Mouse (Mus musculus): ENCODE measurements at regions not wholly inside any gene's neighbourhood (a gene's known extent, or its start where the extent isn't known, plus 50 kb on each side); places are given as distances from the start of the nearest gene placed in this dataset.

GRCm38 (mm10) chr8:87230096-87230495, 242.3 kb downstream of the Cbln1 start:
- Histone ChIP-seq H3K36me3 (no peaks in the 10 kb centered on the region), H3K4me2 (no peak overlapping the region), H3K27me3 (no peaks in the 10 kb centered on the region), H3K9me3 (replicated peaks) (no peaks in the 10 kb centered on the region), H3K9ac (no peak overlapping the region), H3K4me1 (replicated peaks) (no peaks in the 10 kb centered on the region), H3K27ac (no peak overlapping the region), H3K4me3 (no peak overlapping the region)
- ATAC-seq (replicated peaks; ENCODE audit: insufficient number of reproducible peaks, insufficient read depth, low FRiP score, low read depth): no peak
- WGBS: 81% methylated on average over 4 of the region's 4 CpGs

- H3K27me3 ChIP-seq: no peaks in the 10 kb centered on the region
- H3K27ac ChIP-seq: no peak overlapping the region
- no peak overlapping the region for H3K4me3 ChIP-seq
- H3K9me3 ChIP-seq (replicated peaks): no peaks in the 10 kb centered on the region
- no peak for ATAC-seq (replicated peaks; ENCODE audit: insufficient number of reproducible peaks, insufficient read depth, low FRiP score, low read depth)
- no peak overlapping the region for H3K4me2 ChIP-seq
- 82% methylated on average over 6 of the region's 6 CpGs for WGBS
- no peaks in the 10 kb centered on the region for H3K4me1 ChIP-seq (replicated peaks)
- no peaks in the 10 kb centered on the region for H3K36me3 ChIP-seq
- H3K9ac ChIP-seq: no peak overlapping the region
These were observed 243.2 kb downstream of the Cbln1 start for GRCm38 (mm10) chr8:87229182-87229581.

- no peaks in the 10 kb centered on the region for H3K4me1 ChIP-seq (replicated peaks)
- no peak overlapping the region for H3K9ac ChIP-seq
- H3K9me3 ChIP-seq (replicated peaks): no peaks in the 10 kb centered on the region
- H3K4me2 ChIP-seq: no peak overlapping the region
- H3K27me3 ChIP-seq: no peaks in the 10 kb centered on the region
- H3K36me3 ChIP-seq: no peaks in the 10 kb centered on the region
- no peak overlapping the region for H3K4me3 ChIP-seq
- no peak for ATAC-seq (replicated peaks; ENCODE audit: insufficient number of reproducible peaks, insufficient read depth, low FRiP score, low read depth)
- H3K27ac ChIP-seq: no peak overlapping the region
- WGBS: 82% methylated on average over 6 of the region's 6 CpGs
These were observed 243.6 kb downstream of the Cbln1 start for GRCm38 (mm10) chr8:87228777-87229176.

- Histone ChIP-seq H3K4me1 (replicated peaks) (no peaks in the 10 kb centered on the region), H3K4me2 (no peak overlapping the region), H3K27me3 (no peaks in the 10 kb centered on the region), H3K4me3 (no peak overlapping the region), H3K9ac (no peak overlapping the region), H3K36me3 (no peaks in the 10 kb centered on the region), H3K27ac (no peak overlapping the region), H3K9me3 (replicated peaks) (no peaks in the 10 kb centered on the region)
- 65% methylated on average over 11 of the region's 11 CpGs for WGBS
- ATAC-seq (replicated peaks; ENCODE audit: insufficient number of reproducible peaks, insufficient read depth, low FRiP score, low read depth): no peak
These were observed 246.6 kb downstream of the Cbln1 start for GRCm38 (mm10) chr8:87225504-87226425.

- Histone ChIP-seq H3K36me3 (no peaks in the 10 kb centered on the region), H3K9ac (no peak overlapping the region), H3K27ac (no peak overlapping the region), H3K4me3 (no peak overlapping the region), H3K4me2 (no peak overlapping the region), H3K27me3 (peaks cover 18% of the 10 kb centered on the region), H3K9me3 (replicated peaks) (no peaks in the 10 kb centered on the region), H3K4me1 (replicated peaks) (no peaks in the 10 kb centered on the region)
- WGBS: 70% methylated on average over 6 of the region's 6 CpGs
- no peak for ATAC-seq (replicated peaks; ENCODE audit: insufficient number of reproducible peaks, insufficient read depth, low FRiP score, low read depth)
These were observed 251.8 kb downstream of the Cbln1 start for GRCm38 (mm10) chr8:87220581-87220980.

GRCm38 (mm10) chr8:87218956-87219482, 253.4 kb downstream of the Cbln1 start:
- Histone ChIP-seq H3K4me1 (replicated peaks) (no peaks in the 10 kb centered on the region), H3K9me3 (replicated peaks) (no peaks in the 10 kb centered on the region), H3K27ac (no peak overlapping the region), H3K9ac (no peak overlapping the region), H3K4me3 (no peak overlapping the region), H3K27me3 (peaks cover 18% of the 10 kb centered on the region), H3K36me3 (no peaks in the 10 kb centered on the region), H3K4me2 (no peak overlapping the region)
- no peak for ATAC-seq (replicated peaks; ENCODE audit: insufficient number of reproducible peaks, insufficient read depth, low FRiP score, low read depth)
- 17% methylated on average over 6 of the region's 6 CpGs for WGBS

- no peak overlapping the region for H3K4me2 ChIP-seq
- H3K36me3 ChIP-seq: no peaks in the 10 kb centered on the region
- ATAC-seq (replicated peaks; ENCODE audit: insufficient number of reproducible peaks, insufficient read depth, low FRiP score, low read depth): no peak
- no peaks in the 10 kb centered on the region for H3K4me1 ChIP-seq (replicated peaks)
- no peaks in the 10 kb centered on the region for H3K9me3 ChIP-seq (replicated peaks)
- no peak overlapping the region for H3K4me3 ChIP-seq
- peaks cover 16% of the 10 kb centered on the region for H3K27me3 ChIP-seq
- no peak overlapping the region for H3K27ac ChIP-seq
- no peak overlapping the region for H3K9ac ChIP-seq
- WGBS: 78% methylated on average over 10 of the region's 10 CpGs
These were observed 257.4 kb downstream of the Cbln1 start for GRCm38 (mm10) chr8:87214962-87215361.

GRCm38 (mm10) chr8:87210546-87210945, 261.9 kb downstream of the Cbln1 start:
- Histone ChIP-seq H3K9me3 (replicated peaks) (no peaks in the 10 kb centered on the region), H3K4me1 (replicated peaks) (no peaks in the 10 kb centered on the region), H3K9ac (no peak overlapping the region), H3K4me2 (no peak overlapping the region), H3K27ac (no peak overlapping the region), H3K36me3 (no peaks in the 10 kb centered on the region), H3K4me3 (no peak overlapping the region), H3K27me3 (no peaks in the 10 kb centered on the region)
- ATAC-seq (replicated peaks; ENCODE audit: insufficient number of reproducible peaks, insufficient read depth, low FRiP score, low read depth): no peak
- WGBS: 71% methylated on average over 4 of the region's 4 CpGs

- H3K27me3 ChIP-seq: no peaks in the 10 kb centered on the region
- H3K4me3 ChIP-seq: no peak overlapping the region
- H3K9me3 ChIP-seq (replicated peaks): no peaks in the 10 kb centered on the region
- H3K4me1 ChIP-seq (replicated peaks): no peaks in the 10 kb centered on the region
- 75% methylated on average over 1 of the region's 1 CpGs for WGBS
- no peaks in the 10 kb centered on the region for H3K36me3 ChIP-seq
- H3K27ac ChIP-seq: no peak overlapping the region
- no peak overlapping the region for H3K9ac ChIP-seq
- no peak for ATAC-seq (replicated peaks; ENCODE audit: insufficient number of reproducible peaks, insufficient read depth, low FRiP score, low read depth)
- no peak overlapping the region for H3K4me2 ChIP-seq
These were observed 263.1 kb downstream of the Cbln1 start for GRCm38 (mm10) chr8:87209295-87209694.

GRCm38 (mm10) chr8:87208036-87208435, 264.4 kb downstream of the Cbln1 start:
- no peak overlapping the region for H3K27ac ChIP-seq
- no peaks in the 10 kb centered on the region for H3K9me3 ChIP-seq (replicated peaks)
- no peak overlapping the region for H3K9ac ChIP-seq
- no peaks in the 10 kb centered on the region for H3K27me3 ChIP-seq
- no peaks in the 10 kb centered on the region for H3K36me3 ChIP-seq
- H3K4me1 ChIP-seq (replicated peaks): no peaks in the 10 kb centered on the region
- H3K4me2 ChIP-seq: no peak overlapping the region
- no peak overlapping the region for H3K4me3 ChIP-seq
- no peak for ATAC-seq (replicated peaks; ENCODE audit: insufficient number of reproducible peaks, insufficient read depth, low FRiP score, low read depth)

- WGBS: 65% methylated on average over 7 of the region's 7 CpGs
- Histone ChIP-seq H3K27ac (no peak overlapping the region), H3K4me1 (replicated peaks) (peaks cover 3% of the 10 kb centered on the region; the same call in 1 of the 2 replicates), H3K9me3 (replicated peaks) (no peaks in the 10 kb centered on the region), H3K36me3 (no peaks in the 10 kb centered on the region), H3K9ac (no peak overlapping the region), H3K4me2 (no peak overlapping the region), H3K27me3 (no peaks in the 10 kb centered on the region), H3K4me3 (no peak overlapping the region)
- no peak for ATAC-seq (replicated peaks; ENCODE audit: insufficient number of reproducible peaks, insufficient read depth, low FRiP score, low read depth)
These were observed 269.7 kb downstream of the Cbln1 start for GRCm38 (mm10) chr8:87202639-87203160.

All from heart, embryonic 15.5 days (tissue).